Mouse (Mus musculus): Measurements from ENCODE around the gene Psma7. TPM values are rescaled to one million over a fixed set of nuclear protein-coding genes. Genes with fewer than 3 reads are reported as not detected.

Psma7 gene
- polyA plus RNA-seq, 1 experiment from 2014 or later, result 541 TPM

DNA sequence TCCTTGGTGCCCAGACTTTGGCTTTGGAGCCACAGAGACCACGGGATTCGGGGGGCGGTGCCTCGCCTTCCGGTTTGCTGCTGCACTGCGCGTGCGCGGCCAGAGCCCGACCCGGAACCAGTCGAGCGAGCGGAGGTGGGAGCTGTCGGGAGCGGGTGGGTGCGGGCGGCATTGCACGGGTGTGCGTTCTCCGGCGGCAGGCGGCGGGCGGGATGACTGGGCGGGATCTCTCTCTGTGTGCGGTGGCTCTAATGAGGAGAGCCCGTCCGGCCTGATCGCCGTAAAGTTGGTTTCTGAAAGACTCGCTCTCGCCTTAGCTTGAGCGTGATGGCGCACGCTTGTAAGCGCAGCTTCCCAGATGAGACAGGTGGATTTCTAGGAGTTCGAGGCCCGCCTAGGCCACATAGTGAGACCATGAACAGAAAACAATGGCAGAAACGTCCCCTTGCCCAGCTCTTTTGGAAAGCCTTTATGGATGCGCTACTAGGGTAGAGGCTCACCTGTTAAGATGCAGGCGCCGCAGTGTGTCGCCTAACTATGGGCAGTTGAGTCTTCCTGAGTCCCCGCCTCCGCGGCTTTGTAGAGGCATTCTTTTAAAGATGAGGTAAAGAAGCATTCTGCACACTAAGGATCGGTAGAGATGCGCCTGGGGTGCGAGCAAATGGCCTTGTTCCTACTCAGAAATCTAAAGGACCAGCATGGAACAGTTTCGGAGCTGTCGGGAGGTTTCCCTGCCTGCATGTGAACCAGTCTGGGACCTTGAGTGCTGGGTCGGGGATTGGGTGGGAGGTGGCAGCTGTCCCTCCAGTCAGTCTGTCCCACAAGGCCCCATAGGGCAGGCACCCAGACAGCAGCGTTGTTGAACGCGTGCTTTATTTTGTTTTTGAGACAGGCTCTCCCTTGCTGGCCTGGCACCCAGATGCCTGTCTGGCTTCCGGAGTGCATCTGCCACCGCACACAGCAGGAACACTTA, 28.5 kb upstream of the Psma7 start, which contains the start of gene Mtg2:
Gene Mtg2 (plus strand): TSS at position 108 of the 973 bp plus-strand sequence.
- H3K4me3 ChIP-seq, result peak within 1 kb of the TSS; percentile 73
- peak within 1 kb of the TSS; percentile 66 for H3K4me2 ChIP-seq (replicated peaks)
- peak; percentile 96 for ATAC-seq (replicated peaks)
- peaks cover 18% of the 10 kb centered on the region for H3K4me1 ChIP-seq
- 3% methylated on average over 58 of the region's 58 CpGs for WGBS
- H3K9me3 ChIP-seq, result no peaks in the 10 kb centered on the region
- peak within 1 kb of the TSS; percentile 72 for H3K9ac ChIP-seq (replicated peaks)
- H3K27ac ChIP-seq (replicated peaks), result peak within 1 kb of the TSS; percentile 89
- no peaks in the 10 kb centered on the region for H3K27me3 ChIP-seq
- peaks cover 18% of the 10 kb centered on the region for H3K36me3 ChIP-seq

DNA sequence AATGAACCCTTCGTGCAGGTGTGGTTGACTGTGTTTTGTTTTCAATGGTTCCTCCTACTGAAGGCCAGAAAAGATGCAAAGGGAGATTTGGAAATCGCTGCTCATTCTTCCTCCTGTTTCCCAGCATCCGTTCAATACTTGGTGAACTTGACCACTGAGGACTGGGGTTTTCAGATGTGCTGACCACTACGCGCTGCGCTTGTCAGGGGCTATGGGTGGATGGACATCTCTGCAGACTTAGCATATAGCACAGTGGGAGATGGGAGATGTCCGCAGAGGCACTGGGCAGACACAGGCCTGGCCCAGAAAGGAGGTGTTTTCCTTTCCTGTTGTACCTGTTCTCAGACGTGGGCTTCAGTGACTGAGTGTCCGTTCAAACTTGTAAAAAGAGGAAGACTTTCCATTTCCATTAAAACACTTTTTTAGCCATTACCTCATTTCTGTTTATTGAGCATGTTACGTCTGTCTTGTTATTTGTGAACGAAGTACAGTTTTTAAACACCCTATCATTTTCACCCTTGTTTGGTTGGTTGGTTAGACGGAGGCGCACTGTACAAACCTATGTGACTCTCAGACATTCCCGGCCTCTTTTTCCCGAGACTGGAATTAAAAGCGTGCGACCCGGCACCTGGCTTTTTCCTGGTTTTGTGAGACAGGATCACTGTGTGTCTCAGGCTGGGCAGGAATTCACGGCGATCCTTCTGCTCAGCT, 27.7 kb upstream of the Psma7 start:
- peak; percentile 34 for ATAC-seq (replicated peaks)
- 34% methylated on average over 20 of the region's 20 CpGs for WGBS

DNA sequence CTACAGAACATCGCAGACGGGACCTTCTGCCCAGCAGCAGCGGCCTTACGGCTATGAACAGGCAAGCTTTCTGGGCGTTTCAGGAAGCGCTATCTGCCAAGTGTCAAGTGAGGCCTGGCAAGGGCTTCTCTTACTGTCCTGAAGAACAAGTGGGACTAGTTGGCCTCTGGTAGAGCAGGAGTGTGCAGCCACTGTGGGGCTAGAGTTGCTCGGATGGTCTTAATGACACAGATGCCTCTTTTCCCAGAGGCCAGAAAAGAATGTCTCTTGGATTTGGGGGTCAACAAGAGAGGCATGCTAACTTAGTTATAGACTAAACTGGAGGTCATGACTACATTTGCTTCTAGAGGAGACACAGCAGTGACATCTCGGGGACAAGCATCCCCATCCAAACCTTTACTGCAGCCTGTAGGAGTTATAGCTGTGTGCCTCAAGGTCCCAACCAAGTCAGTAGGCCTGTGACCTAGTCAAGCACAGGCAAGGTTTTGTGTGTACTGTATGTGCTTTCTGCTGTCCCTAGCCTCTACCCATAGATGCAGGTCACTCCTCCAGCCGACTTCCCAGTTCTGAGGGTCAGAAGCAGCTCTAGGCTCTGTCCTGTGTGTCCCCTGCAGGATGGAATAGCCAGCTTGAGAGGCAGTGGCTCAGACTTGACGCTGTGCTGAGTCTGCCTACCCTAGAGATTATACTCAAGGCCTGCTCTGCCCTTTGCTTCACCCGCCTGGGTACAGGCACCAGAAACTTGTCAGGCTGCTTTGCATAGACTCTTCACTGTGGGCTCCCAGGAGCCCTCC, 21.3 kb upstream of the Psma7 start:
- Histone ChIP-seq H3K27ac (replicated peaks) (no peak overlapping the region), H3K4me1 (no peaks in the 10 kb centered on the region), H3K9me3 (no peaks in the 10 kb centered on the region), H3K27me3 (no peaks in the 10 kb centered on the region), H3K9ac (replicated peaks) (no peak overlapping the region), H3K4me2 (replicated peaks) (no peak overlapping the region), H3K4me3 (no peak overlapping the region), H3K36me3 (peaks cover 72% of the 10 kb centered on the region)
- WGBS, result 98% methylated on average over 11 of the region's 11 CpGs
- no peak for ATAC-seq (replicated peaks)

More for the DNA sequence above, 27.7 kb upstream of the Psma7 start:
- H3K9me3 ChIP-seq, result no peaks in the 10 kb centered on the region
- H3K4me3 ChIP-seq, result peak overlapping the region; percentile 73
- peak overlapping the region; percentile 89 for H3K27ac ChIP-seq (replicated peaks)
- H3K36me3 ChIP-seq, result peaks cover 18% of the 10 kb centered on the region
- H3K4me2 ChIP-seq (replicated peaks), result peak overlapping the region; percentile 66
- H3K27me3 ChIP-seq, result no peaks in the 10 kb centered on the region
- peaks cover 18% of the 10 kb centered on the region for H3K4me1 ChIP-seq
- H3K9ac ChIP-seq (replicated peaks), result peak overlapping the region; percentile 72

DNA sequence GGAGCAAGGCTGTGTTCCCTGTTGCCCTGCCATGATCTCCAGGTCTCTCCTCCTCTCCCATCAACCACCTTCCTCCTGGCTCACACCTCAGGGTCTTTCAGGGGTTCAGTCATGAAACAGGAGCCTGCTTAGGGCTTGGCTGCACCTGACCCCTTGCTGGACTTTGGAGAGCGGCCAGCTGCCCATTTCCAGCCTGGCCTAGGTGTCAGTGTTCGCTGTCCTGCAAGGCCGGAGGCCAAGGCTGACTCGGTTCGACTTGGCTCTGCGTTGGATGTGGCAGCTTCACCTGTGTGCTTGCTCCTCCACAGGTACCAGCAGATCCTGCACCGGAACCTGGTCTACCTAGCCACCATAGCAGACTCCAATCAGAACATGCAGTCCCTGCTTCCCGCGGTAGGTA, 10.8 kb upstream of the Psma7 start:
- Histone ChIP-seq H3K9me3 (no peaks in the 10 kb centered on the region), H3K4me3 (no peak overlapping the region), H3K4me2 (replicated peaks) (no peak overlapping the region), H3K4me1 (no peaks in the 10 kb centered on the region), H3K27ac (replicated peaks) (no peak overlapping the region), H3K9ac (replicated peaks) (no peak overlapping the region), H3K36me3 (peaks cover 49% of the 10 kb centered on the region), H3K27me3 (no peaks in the 10 kb centered on the region)
- WGBS, result 95% methylated on average over 9 of the region's 9 CpGs
- no peak for ATAC-seq (replicated peaks)

DNA sequence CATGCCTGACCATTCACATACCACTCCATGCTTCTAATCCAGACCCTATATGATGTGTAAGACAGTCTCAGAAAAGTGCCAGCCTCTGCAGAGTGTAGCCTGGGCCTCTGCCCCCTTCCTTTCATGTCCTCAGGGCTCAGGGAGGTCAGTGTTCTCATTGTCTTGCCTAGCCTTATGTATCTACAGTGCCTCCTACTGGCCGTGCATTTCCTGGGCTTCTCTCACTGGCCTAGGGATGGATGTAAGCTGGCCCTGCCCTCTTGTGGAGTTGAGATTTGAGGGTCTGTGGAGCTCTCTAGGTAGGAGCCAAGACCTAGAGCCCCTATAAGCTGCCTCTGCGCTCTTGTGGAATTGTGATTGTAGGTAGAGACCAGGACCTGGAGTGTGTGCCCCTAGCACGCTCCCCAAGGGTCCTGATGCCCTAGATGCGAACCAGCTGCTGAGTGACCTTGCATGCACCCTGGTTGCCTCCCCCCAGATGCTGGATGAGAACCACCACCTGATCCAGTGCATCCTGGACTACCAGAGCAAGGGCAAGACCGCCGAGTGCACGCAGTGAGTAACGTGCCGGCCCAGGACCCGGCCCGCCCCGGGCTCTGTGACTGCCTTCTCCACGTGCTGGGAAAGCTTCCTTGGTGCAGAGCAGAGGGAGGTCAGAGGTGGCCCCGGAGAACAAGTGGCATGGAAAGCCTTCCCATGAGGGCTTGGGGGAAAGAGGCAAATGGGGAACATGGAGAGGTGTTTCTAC, 9.9 kb upstream of the Psma7 start:
- Histone ChIP-seq H3K27ac (replicated peaks) (no peak overlapping the region), H3K27me3 (no peaks in the 10 kb centered on the region), H3K4me1 (no peaks in the 10 kb centered on the region), H3K9me3 (no peaks in the 10 kb centered on the region), H3K4me2 (replicated peaks) (no peak overlapping the region), H3K4me3 (no peak overlapping the region), H3K9ac (replicated peaks) (no peak overlapping the region), H3K36me3 (peaks cover 41% of the 10 kb centered on the region)
- ATAC-seq (replicated peaks), result no peak
- WGBS, result 91% methylated on average over 14 of the region's 14 CpGs

DNA sequence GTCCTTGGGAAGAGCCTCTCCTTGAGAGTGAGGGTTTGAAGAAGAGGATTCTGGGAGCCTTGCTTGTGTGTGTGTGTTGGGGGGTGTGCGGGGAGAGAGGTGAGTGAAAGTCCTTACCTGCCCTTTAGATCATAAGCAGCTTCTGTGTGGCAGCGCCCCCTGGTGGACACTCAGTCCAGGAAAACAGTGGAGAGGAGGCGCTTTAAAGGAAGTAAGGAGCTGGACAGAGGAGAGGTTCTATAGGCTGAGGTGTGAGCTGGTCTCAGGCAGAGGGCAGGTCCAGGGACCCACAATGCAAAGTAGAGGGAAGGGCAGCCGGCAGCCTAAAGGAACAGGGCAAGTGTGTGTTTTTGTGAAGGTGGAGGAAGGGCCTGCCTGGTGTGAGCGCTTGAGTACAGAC, 8.8 kb upstream of the Psma7 start:
- WGBS, result 21% methylated on average over 5 of the region's 5 CpGs
- peaks cover 4% of the 10 kb centered on the region for H3K4me1 ChIP-seq
- H3K27me3 ChIP-seq, result no peaks in the 10 kb centered on the region
- no peak overlapping the region for H3K4me2 ChIP-seq (replicated peaks)
- H3K27ac ChIP-seq (replicated peaks), result no peak overlapping the region
- H3K9ac ChIP-seq (replicated peaks), result no peak overlapping the region
- peaks cover 30% of the 10 kb centered on the region for H3K36me3 ChIP-seq
- H3K9me3 ChIP-seq, result no peaks in the 10 kb centered on the region
- ATAC-seq (replicated peaks), result peak; percentile 49
- H3K4me3 ChIP-seq, result no peak overlapping the region

DNA sequence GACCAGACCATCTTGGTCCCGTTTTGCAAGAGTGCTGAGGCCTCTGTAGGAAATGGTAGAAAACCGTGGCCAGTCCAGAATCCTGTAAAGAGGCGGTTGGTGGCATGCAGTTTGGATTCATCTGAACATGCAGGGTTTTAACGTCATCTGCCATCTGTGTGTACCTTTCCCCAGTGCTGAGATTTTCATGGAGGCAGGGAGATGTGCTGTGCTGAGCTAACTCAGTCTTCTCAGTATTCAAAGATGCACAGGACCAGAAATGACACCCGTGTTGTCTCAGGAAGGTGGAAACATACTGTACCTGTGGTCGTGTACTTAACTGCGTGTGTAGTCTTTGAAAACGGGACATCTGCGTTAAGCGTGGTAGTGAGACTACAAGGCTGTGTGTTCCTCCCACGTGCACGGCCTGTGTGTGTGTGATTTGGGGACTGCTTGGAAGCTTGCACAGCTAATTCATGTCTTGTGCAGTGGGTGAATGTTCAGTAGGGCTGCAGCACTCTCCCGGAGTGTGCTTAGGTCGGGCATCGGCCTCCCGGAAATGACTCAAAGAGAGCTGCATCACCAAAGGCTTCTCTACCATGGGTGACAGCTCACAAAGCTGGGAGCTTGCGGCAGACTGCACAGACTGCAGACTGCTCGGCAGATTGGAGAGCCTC, 5.9 kb upstream of the Psma7 start:
- WGBS, result 95% methylated on average over 18 of the region's 18 CpGs
- Histone ChIP-seq H3K9ac (replicated peaks) (no peak overlapping the region), H3K27ac (replicated peaks) (no peak overlapping the region), H3K4me2 (replicated peaks) (no peak overlapping the region), H3K9me3 (no peaks in the 10 kb centered on the region), H3K4me1 (peaks cover 28% of the 10 kb centered on the region), H3K36me3 (peaks cover 5% of the 10 kb centered on the region), H3K4me3 (no peak overlapping the region), H3K27me3 (no peaks in the 10 kb centered on the region)
- ATAC-seq (replicated peaks), result no peak

DNA sequence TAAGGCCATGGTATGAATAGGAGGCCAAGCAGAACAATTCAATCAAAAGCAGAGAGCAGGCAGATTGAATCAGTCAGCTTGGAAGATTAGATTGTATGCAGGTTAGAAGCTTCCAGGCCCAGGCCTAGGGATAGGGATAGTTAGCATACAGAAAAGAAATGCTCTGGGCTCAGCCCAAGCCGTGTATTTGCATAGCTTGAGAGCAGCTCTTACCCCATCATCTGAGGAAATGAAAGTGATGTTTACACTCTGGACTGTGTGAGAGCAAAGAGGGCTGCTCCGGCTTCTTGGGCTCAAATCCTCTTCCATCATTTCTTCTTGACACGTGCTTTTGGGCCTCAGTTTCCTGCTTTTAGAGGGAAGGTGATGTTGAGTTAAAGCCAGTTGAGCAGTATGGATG, 5.3 kb upstream of the Psma7 start:
- Histone ChIP-seq H3K4me1 (peaks cover 28% of the 10 kb centered on the region), H3K27me3 (no peaks in the 10 kb centered on the region), H3K4me2 (replicated peaks) (no peak overlapping the region), H3K36me3 (peaks cover 4% of the 10 kb centered on the region), H3K9me3 (no peaks in the 10 kb centered on the region), H3K4me3 (no peak overlapping the region), H3K27ac (replicated peaks) (no peak overlapping the region), H3K9ac (replicated peaks) (no peak overlapping the region)
- WGBS, result 90% methylated on average over 3 of the region's 3 CpGs
- no peak for ATAC-seq (replicated peaks)

DNA sequence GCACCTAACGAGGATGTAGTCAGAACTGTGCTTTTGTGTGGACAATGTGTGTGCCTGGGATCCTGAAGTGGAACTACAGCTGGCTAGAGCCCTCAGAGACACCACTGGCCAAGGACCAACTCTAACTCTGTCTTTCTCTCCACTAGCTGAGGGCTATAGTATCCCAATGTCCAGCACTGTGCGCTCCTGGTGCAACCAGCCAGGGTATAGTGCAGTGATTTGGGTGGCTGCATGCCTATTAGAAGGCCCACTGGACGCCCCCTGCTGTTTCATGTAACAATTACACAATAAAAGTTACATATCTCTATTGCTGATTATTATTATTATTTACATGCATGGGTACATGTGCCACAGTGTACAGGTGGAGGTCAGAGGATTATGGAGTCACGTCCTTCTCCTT, 3.0 kb upstream of the Psma7 start:
- no peak overlapping the region for H3K9ac ChIP-seq (replicated peaks)
- no peak overlapping the region for H3K4me3 ChIP-seq
- H3K27ac ChIP-seq (replicated peaks), result no peak overlapping the region
- no peaks in the 10 kb centered on the region; the same call in 1 of the 2 replicates for H3K36me3 ChIP-seq
- H3K4me2 ChIP-seq (replicated peaks), result no peak overlapping the region
- ATAC-seq (replicated peaks), result no peak
- WGBS, result 60% methylated on average over 4 of the region's 4 CpGs
- H3K9me3 ChIP-seq, result no peaks in the 10 kb centered on the region
- peaks cover 40% of the 10 kb centered on the region for H3K4me1 ChIP-seq
- H3K27me3 ChIP-seq, result no peaks in the 10 kb centered on the region

DNA sequence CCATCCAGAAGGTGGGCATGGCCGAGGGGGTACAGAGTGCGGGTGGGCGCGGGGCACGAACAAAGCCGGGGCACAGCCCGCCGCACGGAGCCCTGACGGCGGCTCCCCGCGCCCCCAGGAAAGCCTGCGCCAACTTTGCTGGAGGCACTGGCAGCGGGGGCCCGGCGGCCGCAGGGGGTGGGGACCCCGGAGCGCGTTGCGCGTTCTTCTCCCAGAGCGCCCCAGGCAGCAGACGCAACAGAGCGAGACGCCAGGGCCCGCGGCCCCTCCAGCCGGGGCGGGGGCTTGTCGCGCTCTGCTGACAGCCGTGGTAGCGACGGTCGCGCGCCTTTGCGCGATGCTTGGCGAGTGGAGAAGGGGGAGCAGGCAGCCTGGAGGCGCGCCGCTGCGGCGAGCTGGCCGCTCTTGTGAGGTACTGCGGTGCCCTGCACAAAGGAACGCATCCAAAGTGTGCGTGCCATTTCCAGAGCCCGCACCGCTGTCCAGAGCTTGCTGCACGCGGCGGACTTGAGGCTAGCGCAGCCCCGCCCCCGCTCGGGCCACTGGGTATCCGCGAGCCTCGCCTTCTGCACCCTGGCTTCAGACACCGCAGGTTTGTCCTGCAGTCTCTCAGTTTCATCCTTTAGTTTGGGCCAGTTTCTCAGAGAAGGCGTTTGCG, 754 bp upstream of the Psma7 start:
- Histone ChIP-seq H3K9me3 (no peaks in the 10 kb centered on the region), H3K27me3 (no peaks in the 10 kb centered on the region), H3K27ac (replicated peaks) (peak overlapping the region; percentile 96), H3K4me3 (peak overlapping the region; percentile 97), H3K4me2 (replicated peaks) (peak overlapping the region; percentile 76), H3K36me3 (peaks cover 11% of the 10 kb centered on the region), H3K9ac (replicated peaks) (peak overlapping the region; percentile 95), H3K4me1 (peaks cover 52% of the 10 kb centered on the region)
- ATAC-seq (replicated peaks), result peak; percentile 65
- under 1% methylated on average over 66 of the region's 66 CpGs for WGBS
